Mouse (Mus musculus): ENCODE results near the gene Stat5a.

DNA sequence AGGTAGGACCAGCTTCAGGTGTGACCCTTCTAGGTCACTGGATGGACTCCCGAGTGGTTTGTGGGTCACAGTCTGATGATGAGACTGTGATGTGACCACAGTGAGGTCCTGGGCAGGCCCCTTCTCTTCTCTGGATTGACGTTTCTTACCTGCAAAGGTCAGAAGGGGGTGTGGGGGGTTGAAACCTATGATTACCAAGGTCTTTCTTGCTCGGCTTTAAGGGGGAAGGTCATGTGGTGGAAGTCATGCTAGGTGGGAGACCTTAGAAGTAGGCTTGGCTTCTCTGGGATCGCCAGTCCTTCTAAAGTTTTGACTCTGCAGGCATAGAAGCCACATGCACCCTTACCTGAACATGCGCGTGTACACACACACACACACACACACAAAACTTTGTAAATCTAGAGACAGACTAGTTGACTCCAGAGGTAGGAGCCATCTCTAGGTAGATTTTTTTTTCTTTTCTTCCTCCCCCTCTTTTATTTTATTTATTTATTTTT is 476 bp downstream of the Stat5a start:
- TF ChIP-seq CTCF (IDR thresholded peaks at IDR 0.05; ENCODE audit: low read depth) (no peak), EP300 (IDR thresholded peaks at IDR 0.05; ENCODE audit: low read depth) (no peak)
